Mouse (Mus musculus) CH12.LX (cell line): Measurements from ENCODE around the gene Mtx1.

Experiments
- MAX ChIP-seq: IDR thresholded peaks from 2 replicates; pipeline ENCODE4 v1.6.1; 2011; ENCODE audit warnings: low read length, improper control_type of control experiment
- POLR2A ChIP-seq: IDR thresholded peaks from 2 replicates; pipeline ENCODE4 v1.6.1; 2011; ENCODE audit warnings: low read depth, mild to moderate bottlenecking, improper control_type of control experiment, low read length

DNA sequence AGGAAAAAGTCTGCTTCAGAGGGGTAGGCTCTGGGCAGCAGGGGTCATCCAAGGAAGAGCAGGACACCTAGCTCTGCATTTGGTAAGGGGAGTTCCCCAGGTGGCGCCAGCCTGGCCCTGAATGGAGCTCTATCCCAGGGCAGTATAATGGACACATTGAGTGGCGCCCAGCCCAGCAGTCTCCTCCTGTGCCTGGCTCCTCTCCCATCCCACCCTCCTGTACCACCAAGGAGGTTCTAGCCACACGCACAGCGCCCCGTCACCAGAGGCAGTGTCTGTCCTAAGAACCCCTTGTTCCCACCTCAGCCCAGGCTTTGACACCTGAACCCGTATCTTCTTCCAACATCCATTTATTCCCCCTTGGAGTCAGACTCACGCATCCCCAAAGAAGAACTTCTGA lies 17.2 kb downstream of the Mtx1 start:
- TF ChIP-seq MAX: no peak
- TF ChIP-seq POLR2A: no peak
